Mouse (Mus musculus): ENCODE results near the gene Leo1. TPM values are rescaled to one million over a fixed set of nuclear protein-coding genes. Genes with fewer than 3 reads are reported as not detected.

Gene Leo1
- polyA plus RNA-seq, 1 experiment from 2014 or later: 41.9 TPM

DNA sequence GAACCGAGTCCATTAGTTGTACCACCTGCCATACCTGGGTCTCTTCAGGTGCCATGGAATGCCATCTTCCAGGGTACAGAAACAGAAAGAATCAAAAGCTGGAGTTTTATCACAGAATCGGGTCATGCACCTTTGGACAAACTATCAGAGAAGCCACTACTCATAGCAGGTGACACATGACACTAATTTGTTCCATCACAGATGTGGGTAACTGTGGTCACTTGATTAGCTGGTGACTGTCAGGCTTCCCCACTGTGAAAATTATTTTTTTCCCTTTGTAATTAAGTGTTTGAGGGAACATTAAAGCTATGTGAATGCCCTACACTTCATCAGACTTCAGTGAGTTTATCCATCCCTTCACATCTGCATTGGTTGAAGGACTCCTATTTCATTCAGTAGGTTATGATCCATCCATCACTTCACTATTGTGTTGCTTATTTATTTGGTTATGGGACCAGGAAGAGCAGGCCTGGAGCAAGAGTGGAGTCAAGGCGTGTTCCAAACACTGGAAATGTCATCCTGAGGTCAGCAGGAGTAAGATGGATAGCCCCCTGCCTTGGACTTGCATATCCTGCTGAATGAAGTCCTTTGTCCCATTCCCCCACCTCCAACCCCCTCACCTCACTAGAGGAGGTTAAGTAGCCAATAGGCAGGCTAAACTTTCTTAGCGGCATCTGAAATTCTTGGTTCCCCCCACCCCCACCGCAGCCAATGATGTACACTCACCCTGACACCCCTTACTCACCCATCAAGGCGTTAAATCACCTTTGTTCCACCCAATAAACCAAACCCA, 16.8 kb upstream of the Leo1 start:
- Histone ChIP-seq H3K4me1 (replicated peaks; ENCODE audit: control insufficient read depth, insufficient read depth, low read length) (no peaks in the 10 kb centered on the region), H3K9me3 (ENCODE audit: control insufficient read depth, low read length) (no peaks in the 10 kb centered on the region), H3K4me2 (ENCODE audit: low read length) (no peak overlapping the region), H3K27me3 (replicated peaks; ENCODE audit: control insufficient read depth, insufficient read depth, low read length) (no peaks in the 10 kb centered on the region), H3K9ac (replicated peaks; ENCODE audit: low read depth, low read length) (no peak overlapping the region), H3K4me3 (replicated peaks; ENCODE audit: low read length) (no peak overlapping the region), H3K27ac (ENCODE audit: low read length) (no peak overlapping the region), H3K36me3 (ENCODE audit: control insufficient read depth, insufficient read depth) (no peaks in the 10 kb centered on the region)
- no peak for ATAC-seq
- WGBS: 76% methylated on average over 6 of the region's 6 CpGs

DNA sequence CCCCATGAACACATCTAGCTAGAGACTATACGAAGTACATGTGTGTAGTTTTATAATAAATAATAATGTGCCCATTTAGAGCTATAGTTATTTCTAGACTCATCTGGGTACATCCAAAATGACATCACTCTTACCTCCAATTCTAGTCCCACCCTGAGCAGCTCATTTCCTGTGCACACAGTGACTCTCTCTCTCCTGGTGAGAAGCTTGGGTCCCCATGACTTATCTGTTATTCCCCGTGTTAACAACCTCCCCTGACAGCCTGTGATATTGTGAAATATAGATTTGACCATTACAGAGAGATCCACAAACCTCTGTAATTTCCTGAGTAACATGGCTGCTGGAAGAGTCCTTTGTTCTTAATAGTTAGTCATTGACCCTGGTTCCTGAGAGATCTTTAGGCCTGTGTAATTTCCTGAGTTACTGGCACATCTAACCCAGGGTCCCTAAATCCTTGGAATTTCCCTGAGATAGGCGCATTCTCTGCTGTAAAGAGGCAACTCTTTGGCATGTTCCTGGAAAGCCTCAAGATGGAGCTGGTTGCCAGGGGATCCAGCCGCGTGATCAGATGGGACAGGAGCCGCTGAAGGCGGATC, 15.4 kb upstream of the Leo1 start:
- Histone ChIP-seq H3K36me3 (ENCODE audit: control insufficient read depth, insufficient read depth) (no peaks in the 10 kb centered on the region), H3K27me3 (replicated peaks; ENCODE audit: control insufficient read depth, insufficient read depth, low read length) (no peaks in the 10 kb centered on the region), H3K4me3 (replicated peaks; ENCODE audit: low read length) (no peak overlapping the region), H3K9me3 (ENCODE audit: control insufficient read depth, low read length) (no peaks in the 10 kb centered on the region), H3K4me1 (replicated peaks; ENCODE audit: control insufficient read depth, insufficient read depth, low read length) (no peaks in the 10 kb centered on the region), H3K27ac (ENCODE audit: low read length) (no peak overlapping the region), H3K4me2 (ENCODE audit: low read length) (no peak overlapping the region), H3K9ac (replicated peaks; ENCODE audit: low read depth, low read length) (no peak overlapping the region)
- WGBS: 86% methylated on average over 7 of the region's 7 CpGs
- no peak for ATAC-seq

DNA sequence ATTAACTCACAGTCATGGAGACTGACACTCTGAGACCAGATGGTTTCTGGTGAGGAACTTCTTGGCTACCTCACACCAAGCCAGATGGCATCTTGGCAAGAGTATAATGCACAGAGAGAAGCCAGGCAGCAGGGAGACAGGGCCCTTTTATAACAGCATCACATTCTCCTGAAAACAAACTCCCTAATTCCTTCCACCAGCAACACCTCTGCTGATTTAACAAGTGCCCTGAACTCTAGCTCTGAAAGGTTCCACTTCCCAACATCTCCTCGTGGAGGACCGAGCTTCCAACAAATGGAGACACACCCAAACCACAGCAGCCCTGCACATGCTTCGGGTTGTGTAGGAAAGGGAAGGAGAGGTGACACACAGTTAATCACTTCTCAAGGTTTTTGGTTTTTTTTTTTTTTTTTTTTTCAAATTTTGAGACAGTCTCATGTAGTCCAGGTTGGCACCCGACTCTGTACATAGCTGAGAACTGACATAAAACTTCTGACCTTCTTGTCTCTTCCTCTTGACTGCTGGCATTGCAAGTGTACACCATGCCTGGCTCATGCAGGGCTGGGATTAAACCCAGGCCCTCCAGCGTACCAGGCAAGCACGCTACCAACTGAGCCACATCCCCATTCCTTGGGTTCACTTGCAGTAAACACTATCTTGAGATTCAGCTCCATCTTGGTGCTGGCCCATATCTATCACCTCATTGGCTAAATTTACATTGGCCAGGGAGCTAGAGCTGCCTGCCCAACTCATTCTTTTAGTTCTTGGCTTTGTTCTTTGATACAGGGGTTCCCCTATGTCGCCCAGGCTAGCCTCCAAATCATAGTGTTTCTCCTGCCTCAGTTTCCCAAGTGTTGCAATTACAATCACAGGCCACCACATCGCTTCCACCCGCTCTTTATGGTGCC, 13.7 kb upstream of the Leo1 start:
- H3K4me2 ChIP-seq (ENCODE audit: low read length): no peak overlapping the region
- no peak overlapping the region for H3K9ac ChIP-seq (replicated peaks; ENCODE audit: low read depth, low read length)
- H3K9me3 ChIP-seq (ENCODE audit: control insufficient read depth, low read length): no peaks in the 10 kb centered on the region
- peaks cover 3% of the 10 kb centered on the region; the same call in 1 of the 2 replicates for H3K4me1 ChIP-seq (replicated peaks; ENCODE audit: control insufficient read depth, insufficient read depth, low read length)
- peak; percentile 93 for ATAC-seq
- H3K27ac ChIP-seq (ENCODE audit: low read length): no peak overlapping the region
- no peaks in the 10 kb centered on the region for H3K36me3 ChIP-seq (ENCODE audit: control insufficient read depth, insufficient read depth)
- H3K27me3 ChIP-seq (replicated peaks; ENCODE audit: control insufficient read depth, insufficient read depth, low read length): no peaks in the 10 kb centered on the region
- 70% methylated on average over 9 of the region's 9 CpGs for WGBS
- H3K4me3 ChIP-seq (replicated peaks; ENCODE audit: low read length): no peak overlapping the region

DNA sequence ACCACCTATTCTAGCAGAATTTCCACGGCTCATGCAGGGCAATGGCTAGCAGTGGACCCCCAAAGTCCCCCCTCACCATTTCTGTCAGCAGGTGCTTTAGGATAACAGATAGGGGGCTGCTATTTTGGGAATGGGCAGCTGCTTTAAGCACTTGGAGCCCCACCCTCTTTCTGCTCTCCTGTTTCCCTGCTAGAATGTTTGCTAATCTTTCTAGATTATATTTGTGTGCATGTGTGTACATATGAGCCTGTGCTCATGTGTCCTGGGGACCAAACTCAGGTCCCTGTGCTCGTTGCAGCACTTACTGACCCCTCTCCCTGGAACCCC, 13.1 kb upstream of the Leo1 start:
- Histone ChIP-seq H3K9ac (replicated peaks; ENCODE audit: low read depth, low read length) (no peak overlapping the region), H3K9me3 (ENCODE audit: control insufficient read depth, low read length) (no peaks in the 10 kb centered on the region), H3K36me3 (ENCODE audit: control insufficient read depth, insufficient read depth) (no peaks in the 10 kb centered on the region), H3K4me2 (ENCODE audit: low read length) (no peak overlapping the region), H3K27ac (ENCODE audit: low read length) (no peak overlapping the region), H3K4me1 (replicated peaks; ENCODE audit: control insufficient read depth, insufficient read depth, low read length) (peaks cover 4% of the 10 kb centered on the region; the same call in 1 of the 2 replicates), H3K27me3 (replicated peaks; ENCODE audit: control insufficient read depth, insufficient read depth, low read length) (no peaks in the 10 kb centered on the region), H3K4me3 (replicated peaks; ENCODE audit: low read length) (no peak overlapping the region)
- WGBS: 71% methylated on average over 2 of the region's 2 CpGs
- ATAC-seq: no peak

DNA sequence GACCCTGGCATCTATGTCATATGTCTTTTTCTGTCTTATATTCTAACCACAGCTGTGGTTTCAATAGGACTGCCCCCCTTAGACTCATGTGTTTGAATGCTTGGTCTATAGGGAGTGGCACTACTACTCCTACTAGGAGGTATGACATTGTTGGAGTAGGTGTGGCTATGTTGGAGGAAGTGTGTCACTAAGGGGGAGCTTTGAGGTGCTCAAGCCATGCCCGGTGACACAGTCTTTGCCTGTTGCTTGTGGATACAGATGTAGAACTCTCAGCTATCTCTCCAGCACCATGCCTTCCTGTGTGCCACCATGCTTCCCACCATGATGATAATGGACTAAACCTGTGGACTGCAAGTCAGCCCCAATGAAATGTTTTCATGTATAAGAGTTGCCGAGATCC, 12.3 kb upstream of the Leo1 start:
- ATAC-seq: no peak
- whole genome bisulfite sequencing: 92% methylated on average over 2 of the region's 2 CpGs

DNA sequence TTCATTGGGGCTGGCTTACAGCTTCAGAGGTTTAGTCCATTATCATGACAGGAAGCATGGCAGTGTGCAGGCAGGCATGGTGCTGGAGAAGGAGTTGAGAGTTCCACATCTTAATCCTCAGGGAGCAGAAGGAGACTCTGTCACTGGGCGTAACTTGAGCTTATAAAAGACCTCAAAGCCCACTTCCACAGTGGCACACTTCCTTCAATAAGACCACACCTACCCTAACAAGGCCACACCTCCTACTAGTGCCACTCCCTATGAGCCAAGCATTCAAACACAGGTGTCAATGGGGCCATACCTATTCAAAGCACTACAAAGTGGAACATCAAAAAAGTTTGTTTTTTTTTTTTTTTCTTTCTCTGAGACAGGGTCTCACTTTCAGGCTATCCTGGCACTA, 11.7 kb upstream of the Leo1 start:
- H3K9ac ChIP-seq (replicated peaks; ENCODE audit: low read depth, low read length): no peak overlapping the region
- H3K9me3 ChIP-seq (ENCODE audit: control insufficient read depth, low read length): no peaks in the 10 kb centered on the region
- H3K4me1 ChIP-seq (replicated peaks; ENCODE audit: control insufficient read depth, insufficient read depth, low read length): peaks cover 4% of the 10 kb centered on the region; the same call in 1 of the 2 replicates
- H3K36me3 ChIP-seq (ENCODE audit: control insufficient read depth, insufficient read depth): no peaks in the 10 kb centered on the region
- no peak for ATAC-seq
- H3K4me3 ChIP-seq (replicated peaks; ENCODE audit: low read length): no peak overlapping the region
- no peak overlapping the region for H3K4me2 ChIP-seq (ENCODE audit: low read length)
- WGBS: 88% methylated on average over 1 of the region's 1 CpGs
- H3K27ac ChIP-seq (ENCODE audit: low read length): no peak overlapping the region
- H3K27me3 ChIP-seq (replicated peaks; ENCODE audit: control insufficient read depth, insufficient read depth, low read length): no peaks in the 10 kb centered on the region

More for the DNA sequence above, 12.3 kb upstream of the Leo1 start:
- no peak overlapping the region for H3K4me3 ChIP-seq (replicated peaks; ENCODE audit: low read length)
- no peak overlapping the region for H3K27ac ChIP-seq (ENCODE audit: low read length)
- no peaks in the 10 kb centered on the region for H3K36me3 ChIP-seq (ENCODE audit: control insufficient read depth, insufficient read depth)
- no peaks in the 10 kb centered on the region for H3K27me3 ChIP-seq (replicated peaks; ENCODE audit: control insufficient read depth, insufficient read depth, low read length)
- no peaks in the 10 kb centered on the region for H3K9me3 ChIP-seq (ENCODE audit: control insufficient read depth, low read length)
- H3K4me2 ChIP-seq (ENCODE audit: low read length): no peak overlapping the region
- no peak overlapping the region for H3K9ac ChIP-seq (replicated peaks; ENCODE audit: low read depth, low read length)
- H3K4me1 ChIP-seq (replicated peaks; ENCODE audit: control insufficient read depth, insufficient read depth, low read length): peaks cover 4% of the 10 kb centered on the region; the same call in 1 of the 2 replicates

DNA sequence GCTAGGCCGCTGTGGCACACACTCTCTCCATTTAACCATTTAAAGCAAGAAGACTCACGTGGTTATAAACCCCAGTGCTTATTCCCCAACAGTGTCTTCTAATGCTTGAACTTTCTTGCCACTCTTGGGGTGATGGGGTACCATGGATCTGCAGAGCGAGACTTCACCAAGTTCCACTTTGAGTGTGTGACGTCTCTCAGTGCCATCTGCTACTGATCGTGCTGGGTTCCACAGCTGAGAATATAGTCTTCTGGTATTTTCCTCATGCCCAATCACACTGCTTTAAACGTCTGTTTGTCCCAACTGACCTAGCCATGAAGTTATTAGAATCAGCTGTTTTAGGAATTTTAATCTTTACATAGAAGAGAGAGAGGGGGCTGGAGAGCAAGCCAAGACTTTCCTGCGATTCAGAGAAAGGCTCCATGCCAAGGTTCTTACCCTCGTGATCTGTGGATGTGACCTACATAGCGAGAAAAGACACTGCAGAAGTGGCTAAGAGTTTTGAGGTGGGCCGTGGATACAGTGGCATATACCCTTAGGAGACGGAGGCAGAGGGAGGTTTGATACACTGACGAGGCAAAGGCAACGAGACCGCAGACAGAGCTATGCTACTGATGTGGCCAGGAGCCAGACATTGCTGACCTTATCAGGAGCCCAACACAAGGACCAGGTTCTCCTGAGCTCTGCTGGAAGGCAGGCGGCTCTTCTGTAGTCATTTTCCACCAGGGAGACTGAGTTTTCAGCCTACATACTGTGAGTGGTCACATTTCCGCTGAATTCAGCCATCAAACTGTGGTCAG, 10.3 kb upstream of the Leo1 start:
- Histone ChIP-seq H3K9ac (replicated peaks; ENCODE audit: low read depth, low read length) (no peak overlapping the region), H3K27ac (ENCODE audit: low read length) (no peak overlapping the region), H3K4me2 (ENCODE audit: low read length) (no peak overlapping the region), H3K4me1 (replicated peaks; ENCODE audit: control insufficient read depth, insufficient read depth, low read length) (peaks cover 4% of the 10 kb centered on the region; the same call in 1 of the 2 replicates), H3K27me3 (replicated peaks; ENCODE audit: control insufficient read depth, insufficient read depth, low read length) (no peaks in the 10 kb centered on the region), H3K9me3 (ENCODE audit: control insufficient read depth, low read length) (no peaks in the 10 kb centered on the region), H3K4me3 (replicated peaks; ENCODE audit: low read length) (no peak overlapping the region), H3K36me3 (ENCODE audit: control insufficient read depth, insufficient read depth) (no peaks in the 10 kb centered on the region)
- 73% methylated on average over 16 of the region's 16 CpGs for WGBS
- no peak for ATAC-seq

DNA sequence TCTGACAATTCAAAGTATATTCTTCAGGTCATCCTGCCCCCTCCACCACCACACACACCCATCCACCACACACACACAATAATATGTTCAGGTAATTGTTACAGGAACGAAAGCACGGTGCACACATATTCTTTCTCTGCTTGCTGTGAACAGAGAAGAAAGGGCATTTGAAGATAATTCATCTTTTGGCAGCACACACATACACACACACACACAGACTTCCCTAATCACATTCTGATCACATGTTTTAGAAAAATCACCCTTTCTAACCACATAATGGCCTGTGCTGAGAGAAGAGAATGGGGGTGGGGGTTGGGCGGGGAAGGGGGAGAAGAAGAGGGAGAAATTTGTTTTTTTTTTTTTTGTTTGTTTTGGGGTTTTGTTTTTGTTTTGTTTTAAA, 8.6 kb upstream of the Leo1 start:
- ATAC-seq: no peak

More for the DNA sequence above, 8.6 kb upstream of the Leo1 start:
- Histone ChIP-seq H3K9me3 (ENCODE audit: control insufficient read depth, low read length) (no peaks in the 10 kb centered on the region), H3K4me3 (replicated peaks; ENCODE audit: low read length) (no peak overlapping the region), H3K27ac (ENCODE audit: low read length) (no peak overlapping the region), H3K27me3 (replicated peaks; ENCODE audit: control insufficient read depth, insufficient read depth, low read length) (no peaks in the 10 kb centered on the region), H3K4me1 (replicated peaks; ENCODE audit: control insufficient read depth, insufficient read depth, low read length) (peaks cover 4% of the 10 kb centered on the region; the same call in 1 of the 2 replicates), H3K9ac (replicated peaks; ENCODE audit: low read depth, low read length) (no peak overlapping the region), H3K36me3 (ENCODE audit: control insufficient read depth, insufficient read depth) (no peaks in the 10 kb centered on the region), H3K4me2 (ENCODE audit: low read length) (no peak overlapping the region)
- WGBS: 52% methylated on average over 3 of the region's 3 CpGs
